Mouse (Mus musculus) brain, embryonic 18.5 days (tissue): ENCODE measurements around the gene Pigyl.
"Not testable (repeated sequence)": the region's sequence is repeated elsewhere in the genome, so short reads cannot be mapped to it uniquely, and the experiment has no call there.

Experiments used
- DNase-seq: peaks from one replicate; pipeline ENCODE4 v3.0.0-alpha.2; 2012; ENCODE audit warnings: low read depth, low spot score

The Pigyl gene

GRCm38 (mm10) chr9:22138480-22138879 is 18.2 kb upstream of the Pigyl start:
- DNase-seq, result no peak

GRCm38 (mm10) chr9:22139746-22140145 is 16.9 kb upstream of the Pigyl start:
- DNase-seq, result no peak

GRCm38 (mm10) chr9:22143108-22144037 is 13.3 kb upstream of the Pigyl start:
- no peak for DNase-seq

- DNase-seq, result no peak
These were observed 12.2 kb upstream of the Pigyl start for GRCm38 (mm10) chr9:22144304-22144965.

GRCm38 (mm10) chr9:22149426-22150248 is 7.0 kb upstream of the Pigyl start:
- no peak for DNase-seq

GRCm38 (mm10) chr9:22150249-22150693 is 6.4 kb upstream of the Pigyl start:
- not testable (repeated sequence) for DNase-seq

- DNase-seq, result no peak
These were observed 5.7 kb upstream of the Pigyl start for GRCm38 (mm10) chr9:22150946-22151345.

- no peak for DNase-seq
These were observed 2.8 kb upstream of the Pigyl start for GRCm38 (mm10) chr9:22153810-22154209.

- no peak for DNase-seq
These were observed 1.0 kb upstream of the Pigyl start for GRCm38 (mm10) chr9:22155614-22156013.

GRCm38 (mm10) chr9:22157516-22158265 is 1.0 kb downstream of the Pigyl start:
- no peak for DNase-seq

GRCm38 (mm10) chr9:22161299-22161698 is 4.7 kb downstream of the Pigyl start:
- no peak for DNase-seq

- no peak for DNase-seq
These were observed 5.7 kb downstream of the Pigyl start for GRCm38 (mm10) chr9:22162305-22162704.

- no peak for DNase-seq
These were observed 6.3 kb downstream of the Pigyl start for GRCm38 (mm10) chr9:22162912-22163311.

GRCm38 (mm10) chr9:22164711-22165668 is 8.3 kb downstream of the Pigyl start:
- no peak for DNase-seq

- no peak for DNase-seq
These were observed 9.3 kb downstream of the Pigyl start for GRCm38 (mm10) chr9:22165964-22166363.

- no peak for DNase-seq
These were observed 10.0 kb downstream of the Pigyl start for GRCm38 (mm10) chr9:22166686-22167085.

GRCm38 (mm10) chr9:22167751-22168150 is 11.1 kb downstream of the Pigyl start:
- no peak for DNase-seq

- no peak for DNase-seq
These were observed 12.7 kb downstream of the Pigyl start for GRCm38 (mm10) chr9:22169327-22169726.

- no peak for DNase-seq
These were observed 15.7 kb downstream of the Pigyl start for GRCm38 (mm10) chr9:22172318-22172717.

- no peak for DNase-seq
These were observed 31.5 kb downstream of the Pigyl start, which contains the start of gene Zfp872 for GRCm38 (mm10) chr9:22188025-22188611. Gene Zfp872 (plus strand): TSS chr9:22188090.
